In genomic region chr2:174851525-174852330, GRCm38 (mm10) we compare ENCODE assay signal across 8 mouse cellular contexts.
DNase-seq lines count a peak whose midpoint lies in the region; ATAC-seq and TF ChIP-seq lines count a peak whose summit lies in the region.

No protein-coding gene starts in this region.

- peaks cover 7% of the 10 kb centered on the region; the same call in 1 of the 2 replicates for H3K4me1 ChIP-seq in hindbrain, postnatal 0 days (ENCODE audit: insufficient read depth, low read length)

- H3K9ac ChIP-seq in hindbrain, postnatal 0 days (replicated peaks; ENCODE audit: low read length) = no peak overlapping the region

- peak; percentile 98 for TF ChIP-seq CTCF in hindbrain, postnatal 0 days (IDR thresholded peaks at IDR 0.05; ENCODE audit: low read depth)

- H3K27me3 ChIP-seq in hindbrain, postnatal 0 days (ENCODE audit: insufficient read depth, low read length) = no peaks in the 10 kb centered on the region

- H3K9me3 ChIP-seq in hindbrain, postnatal 0 days (ENCODE audit: low read length) = no peaks in the 10 kb centered on the region

- H3K36me3 ChIP-seq in hindbrain, postnatal 0 days (ENCODE audit: insufficient read depth, low read length) = no peaks in the 10 kb centered on the region

- no peak overlapping the region for H3K4me3 ChIP-seq in hindbrain, postnatal 0 days (ENCODE audit: low read length)

- WGBS in hindbrain, postnatal 0 days = 13% methylated on average over 22 of the region's 22 CpGs

- H3K27ac ChIP-seq in hindbrain, postnatal 0 days = peak overlapping the region; percentile 41; the same call in 1 of the 2 replicates

- H3K4me2 ChIP-seq in hindbrain, postnatal 0 days (ENCODE audit: low read depth, low read length) = no peak overlapping the region

- peak; percentile 78 for ATAC-seq in hindbrain, postnatal 0 days
- peak; percentile 97 for ATAC-seq in megakaryocyte progenitor cell, adult 5-6 weeks (replicated peaks; ENCODE audit: poor library complexity)

- peak; percentile 40 for DNase-seq in MN1 (ENCODE audit: low spot score)
- peak; percentile 93 to 94 for DNase-seq in cerebellum, postnatal 10 days
- peak; percentile 58 to 66 for DNase-seq in frontal cortex, postnatal 25 days (ENCODE audit: low spot score in 2 of 2)
- DNase-seq in hindbrain, postnatal 0 days (ENCODE audit: low spot score) = peak; percentile 84
- DNase-seq in left cerebral cortex, adult 18-20 months (ENCODE audit: low spot score in 2 of 2) = peak; percentile 66 to 72
- DNase-seq in right cerebral cortex, postnatal 4 days = peak; percentile 89
- peak; percentile 69 to 89 for DNase-seq in urinary bladder, postnatal 4 days (ENCODE audit: low spot score in 2 of 2)

Comparison
In these comparisons a context has a peak if more than half of its experiments do, and no peak if none do; other contexts are left out.
1. DNase-seq: peak in every context shown above with its lines; median percentile 94 in cerebellum, postnatal 10 days; 89 in right cerebral cortex, postnatal 4 days; 84 in hindbrain, postnatal 0 days; 79 in urinary bladder, postnatal 4 days; 69 in left cerebral cortex, adult 18-20 months; 62 in frontal cortex, postnatal 25 days; 40 in MN1.